Mouse (Mus musculus) neural tube, embryonic 12.5 days (tissue): ENCODE data around the gene Lyrm9. TPM values are rescaled to one million over a fixed set of nuclear protein-coding genes. Genes with fewer than 3 reads are reported as not detected.
A peak's percentile ranks its signal among the peaks of the same experiment; 100 is the strongest.

ENCODE experiments used
- ATAC-seq: fragments of 200-750 bp; cut with Nextera tagmentation; 2 replicates; pipeline ENCODE4 v1.8.0; 2017; ENCODE audit warnings: low read depth, mild to moderate bottlenecking, moderate TSS enrichment, moderate library complexity; ENCODE audit not compliant: low FRiP score
- H3K27ac ChIP-seq: fragments of 300-500 bp; sonication (generic); 2 replicates; pipeline ENCODE4 v1.5.1; 2016
- H3K27me3 ChIP-seq: fragments of 300-500 bp; sonication (generic); replicated peaks from 2 replicates; pipeline ENCODE4 v1.6.1; 2016; ENCODE audit warnings: mild to moderate bottlenecking
- H3K36me3 ChIP-seq: fragments of 300-500 bp; sonication (generic); 2 replicates; pipeline ENCODE4 v1.6.1; 2016; ENCODE audit warnings: mild to moderate bottlenecking
- H3K4me1 ChIP-seq: fragments of 300-500 bp; sonication (generic); 2 replicates; pipeline ENCODE4 v1.6.1; 2016
- H3K4me2 ChIP-seq: fragments of 300-500 bp; sonication (generic); replicated peaks from 2 replicates; pipeline ENCODE4 v1.6.1; 2016; ENCODE audit warnings: mild to moderate bottlenecking
- H3K4me3 ChIP-seq: fragments of 300-500 bp; sonication (generic); 2 replicates; pipeline ENCODE4 v1.5.1; 2016
- H3K9ac ChIP-seq: fragments of 300-500 bp; sonication (generic); 2 replicates; pipeline ENCODE4 v1.6.1; 2016; ENCODE audit warnings: mild to moderate bottlenecking
- H3K9me3 ChIP-seq: fragments of 300-500 bp; sonication (generic); 2 replicates; pipeline ENCODE4 v1.6.1; 2016; ENCODE audit warnings: mild to moderate bottlenecking
- WGBS: fragments of 180-500 bp; shearing (Covaris S2); methylation state at CpG from one replicate; pipeline ENCODE4 v1.1.7; 2016; 5-methylcytosine and 5-hydroxymethylcytosine counted together
- polyA plus RNA-seq: library from polyadenylated mRNA; unstranded; fragments of >200 nt; fragmentation: Nextera tagmentation; extraction: Ambion mirVana; gene quantifications from 2 replicates; pipeline ENCODE4 v1.2.1, GENCODE M21; 2016

Gene Lyrm9
- polyA plus RNA-seq: 22.0 and 22.9 TPM in 2 replicates

DNA sequence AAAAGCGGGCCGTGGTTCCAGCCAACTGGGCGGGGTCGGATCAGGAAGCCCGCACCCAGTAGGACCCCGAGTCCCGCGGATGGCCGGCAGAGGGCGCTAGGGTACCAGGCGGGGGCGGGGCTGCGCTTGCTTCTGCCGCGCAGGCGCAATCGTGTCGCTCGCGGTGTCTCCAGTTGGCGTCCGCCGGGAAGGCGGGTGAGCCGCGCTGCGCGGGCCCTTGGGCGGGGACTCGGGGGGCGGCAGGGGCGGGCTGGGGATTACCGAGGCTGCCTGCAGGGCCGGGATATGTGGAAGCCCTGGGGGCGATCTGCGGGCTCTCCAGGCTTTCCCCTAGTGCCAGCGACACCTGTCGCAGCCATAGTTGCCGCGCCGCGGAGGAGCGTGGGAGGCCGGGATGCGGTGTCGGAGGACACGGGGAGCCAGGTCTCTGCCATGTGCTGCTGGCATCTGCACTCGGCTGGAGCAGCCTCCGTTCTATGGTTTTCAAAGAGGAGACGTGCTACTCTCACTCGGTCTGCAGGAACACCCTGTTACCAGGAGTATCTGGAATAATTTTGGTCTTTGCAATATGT is at the start of gene Lyrm9:
TSS of gene Lyrm9 (plus strand) at position 143 of the 572 bp plus-strand sequence.
- WGBS: under 1% methylated on average over 50 of the region's 51 CpGs
- no peaks in the 10 kb centered on the region for H3K9me3 ChIP-seq
- peak within 1 kb of the TSS; percentile 69 for H3K4me3 ChIP-seq
- H3K4me1 ChIP-seq: peaks cover 28% of the 10 kb centered on the region
- H3K4me2 ChIP-seq: peak within 1 kb of the TSS; percentile 70
- H3K27me3 ChIP-seq: no peaks in the 10 kb centered on the region
- peak; percentile 67 for ATAC-seq
- H3K36me3 ChIP-seq: no peaks in the 10 kb centered on the region
- H3K9ac ChIP-seq: peak within 1 kb of the TSS; percentile 73
- no peak within 1 kb of the TSS for H3K27ac ChIP-seq

- H3K4me2 ChIP-seq: no peak overlapping the region
- no peaks in the 10 kb centered on the region for H3K36me3 ChIP-seq
- 62% methylated on average over 10 of the region's 10 CpGs for WGBS
- no peak overlapping the region for H3K27ac ChIP-seq
- no peak for ATAC-seq
- H3K9ac ChIP-seq: peak overlapping the region; percentile 2; the same call in 1 of the 2 replicates
- H3K9me3 ChIP-seq: no peaks in the 10 kb centered on the region
- H3K4me1 ChIP-seq: peaks cover 9% of the 10 kb centered on the region
- no peak overlapping the region for H3K4me3 ChIP-seq
- H3K27me3 ChIP-seq: no peaks in the 10 kb centered on the region
Observed at GRCm38 (mm10) chr11:78777851-78778680, 48.3 kb upstream of the Lyrm9 start.

- Histone ChIP-seq H3K36me3 (no peaks in the 10 kb centered on the region), H3K4me2 (no peak overlapping the region), H3K9ac (no peak overlapping the region), H3K27me3 (no peaks in the 10 kb centered on the region; the same call in 1 of the 2 replicates), H3K4me3 (no peak overlapping the region), H3K4me1 (peaks cover 10% of the 10 kb centered on the region), H3K9me3 (no peaks in the 10 kb centered on the region), H3K27ac (no peak overlapping the region)
- 97% methylated on average over 3 of the region's 3 CpGs for WGBS
- ATAC-seq: no peak
Observed at GRCm38 (mm10) chr11:78780002-78780401, 46.4 kb upstream of the Lyrm9 start.

DNA sequence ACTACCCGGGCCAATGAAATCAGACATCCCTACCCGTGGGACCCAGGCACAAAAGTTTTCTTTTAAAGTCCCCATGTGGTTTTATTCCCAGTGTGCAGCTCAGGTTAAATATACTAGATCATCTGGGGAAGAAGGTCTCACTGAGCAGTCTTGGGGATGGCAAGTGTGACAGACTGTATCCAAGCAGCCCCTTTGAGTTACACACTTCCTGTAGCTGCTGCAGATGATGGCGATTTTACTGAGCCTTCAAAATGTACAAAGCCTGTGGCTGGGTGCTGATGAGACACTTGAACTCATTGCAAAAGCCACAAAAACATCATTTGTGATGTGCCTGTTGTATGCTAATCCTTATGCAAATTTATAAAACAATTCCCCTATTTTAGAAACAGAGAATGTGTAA is 45.8 kb upstream of the Lyrm9 start:
- no peak overlapping the region for H3K4me2 ChIP-seq
- H3K4me3 ChIP-seq: no peak overlapping the region
- no peak for ATAC-seq
- 86% methylated on average over 3 of the region's 3 CpGs for WGBS
- H3K27me3 ChIP-seq: no peaks in the 10 kb centered on the region; the same call in 1 of the 2 replicates
- no peaks in the 10 kb centered on the region for H3K9me3 ChIP-seq
- H3K4me1 ChIP-seq: peaks cover 15% of the 10 kb centered on the region
- no peak overlapping the region for H3K9ac ChIP-seq
- no peak overlapping the region for H3K27ac ChIP-seq
- H3K36me3 ChIP-seq: no peaks in the 10 kb centered on the region

DNA sequence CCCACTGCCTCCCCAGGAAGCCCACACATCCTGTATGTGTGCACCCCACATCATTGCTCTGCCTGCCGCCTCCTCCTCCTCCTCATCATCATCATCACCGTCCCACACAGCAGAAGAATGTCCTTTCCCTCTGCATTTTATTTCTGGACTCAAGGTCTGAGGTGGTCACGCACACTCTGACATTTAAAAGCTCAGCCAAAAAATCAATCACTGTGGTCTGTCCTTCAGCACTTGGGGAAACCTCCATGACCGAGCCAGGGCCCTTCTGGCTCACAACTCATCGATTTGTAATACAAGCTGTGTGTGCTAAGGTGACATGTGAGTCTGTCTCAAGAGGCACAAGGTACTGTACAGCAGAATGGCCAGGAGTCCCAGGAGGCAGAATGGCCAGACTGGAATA is 44.1 kb upstream of the Lyrm9 start:
- WGBS: 81% methylated on average over 5 of the region's 5 CpGs
- Histone ChIP-seq H3K9me3 (no peaks in the 10 kb centered on the region), H3K4me3 (no peak overlapping the region), H3K36me3 (no peaks in the 10 kb centered on the region), H3K4me1 (peaks cover 27% of the 10 kb centered on the region), H3K4me2 (no peak overlapping the region), H3K27me3 (no peaks in the 10 kb centered on the region; the same call in 1 of the 2 replicates), H3K27ac (no peak overlapping the region), H3K9ac (no peak overlapping the region)
- no peak for ATAC-seq

GRCm38 (mm10) chr11:78782791-78783347 is 43.5 kb upstream of the Lyrm9 start:
- WGBS: 77% methylated on average over 9 of the region's 9 CpGs
- Histone ChIP-seq H3K9me3 (no peaks in the 10 kb centered on the region), H3K4me2 (no peak overlapping the region), H3K36me3 (no peaks in the 10 kb centered on the region), H3K27ac (no peak overlapping the region), H3K27me3 (no peaks in the 10 kb centered on the region; the same call in 1 of the 2 replicates), H3K4me1 (peaks cover 24% of the 10 kb centered on the region), H3K4me3 (no peak overlapping the region), H3K9ac (no peak overlapping the region)
- ATAC-seq: no peak

GRCm38 (mm10) chr11:78786013-78786431 is 40.4 kb upstream of the Lyrm9 start:
- Histone ChIP-seq H3K4me2 (peak overlapping the region; percentile 16; the same call in 1 of the 2 replicates), H3K4me1 (peaks cover 26% of the 10 kb centered on the region)

GRCm38 (mm10) chr11:78789370-78790060 is 36.9 kb upstream of the Lyrm9 start:
- H3K36me3 ChIP-seq: no peaks in the 10 kb centered on the region
- H3K27me3 ChIP-seq: no peaks in the 10 kb centered on the region
- no peak overlapping the region for H3K27ac ChIP-seq
- H3K9ac ChIP-seq: no peak overlapping the region
- H3K4me2 ChIP-seq: no peak overlapping the region
- no peak overlapping the region for H3K4me3 ChIP-seq
- ATAC-seq: no peak
- whole genome bisulfite sequencing: 79% methylated on average over 11 of the region's 11 CpGs
- no peaks in the 10 kb centered on the region for H3K9me3 ChIP-seq
- H3K4me1 ChIP-seq: peaks cover 38% of the 10 kb centered on the region

More at GRCm38 (mm10) chr11:78786013-78786431, 40.4 kb upstream of the Lyrm9 start:
- peak; percentile 87 for ATAC-seq
- Histone ChIP-seq H3K27me3 (no peaks in the 10 kb centered on the region; the same call in 1 of the 2 replicates), H3K27ac (no peak overlapping the region), H3K9ac (no peak overlapping the region), H3K36me3 (no peaks in the 10 kb centered on the region), H3K4me3 (no peak overlapping the region), H3K9me3 (no peaks in the 10 kb centered on the region)
- WGBS: 12% methylated on average over 7 of the region's 7 CpGs

GRCm38 (mm10) chr11:78791582-78791981 is 34.8 kb upstream of the Lyrm9 start:
- Histone ChIP-seq H3K9ac (no peak overlapping the region), H3K4me1 (peaks cover 23% of the 10 kb centered on the region), H3K4me3 (no peak overlapping the region), H3K36me3 (no peaks in the 10 kb centered on the region), H3K27ac (peak overlapping the region; percentile 54), H3K4me2 (peak overlapping the region; percentile 40; the same call in 1 of the 2 replicates), H3K9me3 (no peaks in the 10 kb centered on the region), H3K27me3 (no peaks in the 10 kb centered on the region)
- peak; percentile 59 for ATAC-seq
- WGBS: 25% methylated on average over 4 of the region's 4 CpGs

DNA sequence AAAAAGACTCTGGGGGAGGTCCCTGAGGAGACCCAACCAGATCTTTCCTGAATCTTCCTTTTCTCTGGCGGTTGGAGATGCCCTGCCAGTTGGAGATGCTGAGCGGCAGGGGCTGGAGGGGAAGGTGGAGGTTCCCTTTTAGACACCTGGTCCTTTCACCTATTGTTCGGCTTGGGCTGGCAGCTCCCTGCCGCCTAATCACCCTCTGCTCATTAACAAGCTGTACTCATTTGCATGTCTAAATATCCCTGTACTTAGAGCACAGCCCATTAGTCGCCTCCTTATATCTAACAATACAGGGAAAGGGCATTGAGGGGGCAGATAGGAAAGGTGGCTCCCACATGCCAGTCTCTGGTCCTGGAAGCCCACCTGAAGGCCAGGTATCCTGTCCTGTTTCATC is 34.3 kb upstream of the Lyrm9 start:
- H3K36me3 ChIP-seq: no peaks in the 10 kb centered on the region
- ATAC-seq: peak; percentile 51; the same call in 1 of the 2 replicates
- no peaks in the 10 kb centered on the region for H3K9me3 ChIP-seq
- peak overlapping the region; percentile 54 for H3K27ac ChIP-seq
- H3K4me1 ChIP-seq: peaks cover 21% of the 10 kb centered on the region
- H3K4me3 ChIP-seq: no peak overlapping the region
- no peaks in the 10 kb centered on the region for H3K27me3 ChIP-seq
- H3K4me2 ChIP-seq: peak overlapping the region; percentile 40
- H3K9ac ChIP-seq: no peak overlapping the region
- 27% methylated on average over 5 of the region's 5 CpGs for WGBS

GRCm38 (mm10) chr11:78792465-78792864 is 33.9 kb upstream of the Lyrm9 start:
- H3K9me3 ChIP-seq: no peaks in the 10 kb centered on the region
- peak overlapping the region; percentile 54; the same call in 1 of the 2 replicates for H3K27ac ChIP-seq
- 27% methylated on average over 11 of the region's 11 CpGs for WGBS
- ATAC-seq: 0 out of 2 replicates have a peak, but pooled peaks have one; percentile 35
- H3K9ac ChIP-seq: no peak overlapping the region
- H3K4me3 ChIP-seq: no peak overlapping the region
- H3K4me1 ChIP-seq: peaks cover 21% of the 10 kb centered on the region
- no peaks in the 10 kb centered on the region for H3K36me3 ChIP-seq
- no peaks in the 10 kb centered on the region for H3K27me3 ChIP-seq
- H3K4me2 ChIP-seq: peak overlapping the region; percentile 40
